Mouse (Mus musculus): ENCODE measurements at regions not wholly inside any gene's neighbourhood (a gene's known extent, or its start where the extent isn't known, plus 50 kb on each side); places are given as distances from the start of the nearest gene placed in this dataset.
A peak's percentile ranks its signal among the peaks of the same experiment; 100 is the strongest.
"Not testable (repeated sequence)": the region's sequence is repeated elsewhere in the genome, so short reads cannot be mapped to it uniquely, and the experiment has no call there.

- no peak for DNase-seq
Measured at GRCm38 (mm10) chr17:83985916-83986578, 138.3 kb upstream of the Haao start.

DNA sequence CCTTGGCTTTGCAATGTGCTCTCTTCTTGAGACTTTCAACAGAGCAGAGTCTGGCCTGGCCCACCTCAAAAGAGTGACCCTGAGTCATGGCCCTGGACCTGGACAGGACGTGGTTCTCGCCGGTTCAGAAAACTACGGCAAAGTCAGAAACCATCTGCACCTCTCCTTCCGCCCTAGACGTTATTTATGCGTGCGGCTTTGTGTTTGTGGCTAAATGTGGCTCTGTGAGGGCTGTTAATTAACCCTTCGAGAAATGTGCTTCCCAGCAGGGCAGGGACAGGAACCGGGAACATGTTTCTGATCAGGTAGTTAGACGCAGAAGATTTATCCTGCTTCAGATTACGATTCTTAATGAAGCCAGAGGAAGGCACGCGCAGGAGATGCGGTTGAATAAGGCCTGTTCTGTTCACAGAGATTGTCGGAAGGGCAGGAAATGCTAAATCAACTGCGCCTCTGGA is 137.6 kb upstream of the Haao start:
- no peak for DNase-seq

- DNase-seq = no peak
Measured at GRCm38 (mm10) chr17:83983837-83984388, 136.2 kb upstream of the Haao start.

GRCm38 (mm10) chr17:83983070-83983836 is 135.5 kb upstream of the Haao start:
- DNase-seq = peak; percentile 70

DNA sequence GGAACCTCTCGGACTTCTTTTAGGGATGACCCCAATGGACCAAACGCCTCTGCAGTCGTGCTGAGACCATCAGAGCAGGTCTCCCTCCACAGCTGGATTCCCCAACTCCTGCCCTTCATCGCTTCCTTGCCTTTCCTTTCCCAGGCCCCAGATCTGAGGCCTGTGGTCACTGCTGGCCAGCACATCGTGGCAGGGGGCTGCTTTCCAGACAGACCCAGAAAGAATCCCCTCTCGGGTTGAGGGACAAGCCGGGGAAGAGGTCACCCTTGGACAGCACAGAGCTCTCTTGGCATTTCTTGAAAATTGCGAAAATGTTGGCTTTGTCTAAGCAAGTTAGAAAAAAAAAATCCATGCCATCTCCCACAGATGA is 134.9 kb upstream of the Haao start:
- DNase-seq = no peak

- no peak for DNase-seq
Measured at GRCm38 (mm10) chr17:83978858-83979470, 131.2 kb upstream of the Haao start.

GRCm38 (mm10) chr17:83977725-83978124 is 130.0 kb upstream of the Haao start:
- no peak for DNase-seq

GRCm38 (mm10) chr17:83975813-83976212 is 128.1 kb upstream of the Haao start:
- DNase-seq = no peak

- DNase-seq = peak; percentile 66
Measured at GRCm38 (mm10) chr17:83973461-83974350, 125.9 kb upstream of the Haao start.

DNA sequence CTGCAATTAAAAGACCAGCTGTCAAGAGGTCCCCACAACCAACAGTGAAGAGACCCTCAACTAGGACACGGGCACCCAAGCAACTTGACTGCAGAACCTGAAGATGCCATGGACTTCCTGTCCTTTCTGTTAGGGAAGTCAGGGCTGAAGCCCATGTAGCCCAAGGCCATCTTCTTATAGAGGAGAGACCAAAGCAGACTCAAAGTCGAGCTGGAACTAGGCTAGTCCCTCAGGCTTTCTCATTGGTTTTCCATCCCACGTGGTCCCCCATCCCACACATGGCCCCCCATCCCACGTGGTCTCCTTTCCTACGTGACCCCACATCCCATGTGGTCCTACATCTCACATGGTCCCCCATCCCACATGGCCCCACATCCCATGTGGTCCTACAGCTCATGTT is 125.1 kb upstream of the Haao start:
- DNase-seq = no peak

GRCm38 (mm10) chr17:83972470-83972869 is 124.7 kb upstream of the Haao start:
- peak; percentile 69 for DNase-seq

DNA sequence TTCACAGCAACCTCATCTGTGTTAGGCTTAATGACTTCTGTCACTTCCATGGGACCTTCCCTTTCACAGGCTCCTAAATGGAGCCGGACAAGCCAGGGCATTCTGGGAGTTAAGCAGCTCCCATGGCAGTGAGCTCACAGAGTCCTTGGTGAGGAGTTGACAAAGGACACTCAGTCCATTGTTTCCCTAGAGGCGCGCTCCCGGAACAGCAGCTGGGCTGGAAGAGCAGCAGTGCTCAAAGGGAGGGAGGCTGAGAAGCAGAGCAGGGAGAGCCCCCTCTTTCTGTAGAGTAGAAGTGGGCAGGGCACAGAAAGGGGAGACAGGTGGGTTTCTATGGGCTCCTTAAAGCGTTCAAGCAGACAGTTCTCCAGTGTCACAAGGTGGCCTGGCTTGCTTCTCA is 124.3 kb upstream of the Haao start:
- no peak for DNase-seq

DNA sequence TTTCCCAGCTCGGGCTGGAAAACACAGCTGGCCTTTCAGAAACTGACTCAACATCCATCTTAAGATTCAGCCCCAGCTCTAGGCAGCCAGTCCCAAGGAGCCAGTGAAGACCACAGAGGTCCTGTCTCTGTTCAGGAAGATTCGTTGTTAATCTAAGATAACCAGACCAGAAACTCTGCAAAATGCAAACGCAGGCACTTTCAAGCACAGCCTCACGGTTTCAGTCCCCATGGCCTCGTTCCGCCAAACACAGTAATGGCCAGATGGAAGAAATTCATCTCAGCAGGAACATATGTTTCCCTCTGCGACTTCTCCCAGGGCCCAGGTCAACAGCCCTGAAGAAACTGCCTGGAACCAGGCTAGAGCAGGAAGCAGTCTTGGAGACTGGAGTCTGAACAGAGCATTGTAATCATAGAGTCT is 121.7 kb upstream of the Haao start:
- no peak for DNase-seq

GRCm38 (mm10) chr17:83968124-83968523 is 120.4 kb upstream of the Haao start:
- not testable (repeated sequence) for DNase-seq

DNA sequence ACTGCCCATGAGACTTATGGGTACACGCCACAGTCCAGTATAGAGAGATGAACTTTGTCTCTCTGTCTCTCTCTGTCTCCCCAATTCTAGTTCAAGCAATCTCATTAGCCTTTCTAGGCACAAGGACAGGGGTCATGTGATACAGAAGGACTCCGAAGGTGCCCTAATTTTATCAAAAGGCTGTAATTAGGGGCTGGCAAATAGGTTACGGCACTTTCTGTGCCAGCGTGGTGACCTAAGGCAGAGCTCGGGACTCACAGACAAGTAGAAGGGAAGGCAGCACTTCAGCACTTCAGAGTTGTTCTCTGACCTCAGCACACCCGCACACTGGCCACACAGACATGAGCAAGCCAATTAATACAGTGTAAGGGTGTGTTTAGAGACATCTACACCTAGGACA is 119.2 kb upstream of the Haao start:
- DNase-seq = no peak

- peak; percentile 54 for DNase-seq
Measured at GRCm38 (mm10) chr17:83964454-83965211, 116.9 kb upstream of the Haao start.

- DNase-seq = no peak
Measured at GRCm38 (mm10) chr17:83963561-83963960, 115.8 kb upstream of the Haao start.

GRCm38 (mm10) chr17:83962841-83963240 is 115.1 kb upstream of the Haao start:
- no peak for DNase-seq

DNA sequence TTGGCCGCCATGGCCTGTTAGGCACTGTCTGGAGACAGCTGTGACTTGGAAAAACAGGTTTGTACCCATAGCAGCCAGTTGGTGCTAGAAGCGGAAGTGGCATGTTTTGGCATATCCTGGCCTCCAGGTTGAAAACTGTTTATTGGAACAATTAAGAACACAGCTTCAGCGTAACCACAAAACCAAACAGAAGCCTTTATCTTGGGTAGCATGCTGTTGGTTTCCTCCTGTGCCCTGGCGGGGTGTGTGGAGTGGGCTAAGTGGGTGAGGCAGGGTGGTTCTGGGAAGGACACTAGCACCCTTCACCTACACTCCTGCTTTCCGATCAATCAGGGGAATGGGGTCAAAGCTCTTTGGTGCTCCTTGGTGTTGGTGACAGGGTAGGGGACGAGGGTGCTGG is 114.4 kb upstream of the Haao start:
- DNase-seq = peak; percentile 36

DNA sequence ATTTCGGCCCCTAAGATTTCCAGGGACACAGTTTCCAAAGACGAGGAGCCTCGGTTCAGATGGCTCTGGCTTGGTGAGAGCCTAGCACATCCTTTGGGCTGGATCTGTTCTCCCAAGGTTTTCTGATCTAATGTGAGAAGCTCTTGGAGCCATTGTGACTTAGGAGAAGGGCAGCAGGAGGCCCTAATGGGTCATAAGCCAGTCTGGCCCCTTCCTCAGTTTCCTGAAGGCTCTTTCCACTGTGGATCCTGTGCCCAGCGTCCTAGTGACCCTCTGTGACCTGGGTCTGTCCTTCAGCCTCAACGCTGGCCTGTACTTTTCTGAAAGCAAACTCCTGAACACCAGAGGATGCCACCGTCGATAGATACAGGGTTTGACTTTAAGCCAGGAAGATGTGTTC is 113.1 kb upstream of the Haao start:
- no peak for DNase-seq

DNA sequence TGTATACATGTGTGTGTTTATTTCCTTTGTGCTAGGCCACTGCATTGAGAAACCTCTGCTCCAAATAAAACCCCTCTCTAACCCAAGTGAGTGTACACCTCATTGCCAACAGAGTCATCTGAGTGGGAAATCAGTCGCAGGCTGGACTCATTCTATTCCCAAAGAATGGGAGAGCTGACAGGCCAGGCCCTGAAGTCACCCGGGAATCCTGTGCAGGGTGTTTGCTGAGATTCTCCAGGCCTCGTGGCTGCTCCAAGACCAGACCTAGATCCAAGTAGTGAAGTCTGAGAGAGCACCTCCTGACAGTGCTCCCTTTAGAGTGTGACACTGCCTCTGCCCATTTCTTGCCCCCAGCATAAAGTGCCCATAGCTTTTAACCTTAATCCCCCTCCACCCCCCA is 112.4 kb upstream of the Haao start:
- no peak for DNase-seq

Data from kidney, adult 9 months (tissue).